Mouse (Mus musculus) cortical plate, adult 2 months (tissue): Measurements from ENCODE around the gene Idh1. TPM values are rescaled to one million over a fixed set of nuclear protein-coding genes. Genes with fewer than 3 reads are reported as not detected.
A peak's percentile ranks its signal among the peaks of the same experiment; 100 is the strongest.

ENCODE experiments used
- H3K27ac ChIP-seq: fragments of 200-500 bp; 2 replicates; pipeline ENCODE4 v1.5.1; 2012; ENCODE audit warnings: low read length, control low read depth, inconsistent platforms; ENCODE audit not compliant: insufficient read depth
- H3K4me1 ChIP-seq: fragments of 200-500 bp; 2 replicates; pipeline ENCODE4 v1.6.1; 2011; ENCODE audit warnings: low read length; ENCODE audit not compliant: control insufficient read depth, insufficient read depth
- H3K4me3 ChIP-seq: fragments of 200-500 bp; 2 replicates; pipeline ENCODE4 v1.5.1; 2011; ENCODE audit warnings: mild to moderate bottlenecking, low read length, control low read depth; ENCODE audit not compliant: insufficient read depth
- CTCF ChIP-seq: fragments of 200-500 bp; IDR thresholded peaks from 2 replicates; pipeline ENCODE4 v1.5.1; 2011; ENCODE audit warnings: mild to moderate bottlenecking, control low read depth, low read length; ENCODE audit not compliant: insufficient read depth; ENCODE audit errors: extremely low read depth
- POLR2A ChIP-seq: fragments of 200-500 bp; IDR thresholded peaks from 2 replicates; pipeline ENCODE4 v1.6.1; 2011; ENCODE audit warnings: mild to moderate bottlenecking, low read length, control low read depth; ENCODE audit not compliant: insufficient read depth; ENCODE audit errors: extremely low read depth
- polyA plus RNA-seq: library from polyadenylated mRNA; depleted of rRNA; stranded (reverse); fragments of >200 nt; gene quantifications from 2 replicates; pipeline ENCODE4 v1.2.3, GENCODE M21; 2012

Gene Idh1
- polyA plus RNA-seq, 1 experiment: 37.6 TPM

GRCm38 (mm10) chr1:65178126-65178901, 8.0 kb downstream of the Idh1 start:
- Histone ChIP-seq H3K4me1 (no peaks in the 10 kb centered on the region), H3K4me3 (peak overlapping the region; percentile 45), H3K27ac (peak overlapping the region; percentile 25; the same call in 1 of the 2 replicates)
- TF ChIP-seq POLR2A: peak; percentile 47; the same call in 1 of the 2 replicates
- TF ChIP-seq CTCF: peak; percentile 74

- Histone ChIP-seq H3K27ac (no peak overlapping the region), H3K4me1 (no peaks in the 10 kb centered on the region), H3K4me3 (no peak overlapping the region; the same call in 1 of the 2 replicates)
- TF ChIP-seq CTCF (no peak), POLR2A (no peak)
These were observed 8.8 kb downstream of the Idh1 start for GRCm38 (mm10) chr1:65177452-65177851.

- H3K4me1 ChIP-seq: no peaks in the 10 kb centered on the region
- no peak for TF ChIP-seq CTCF
- no peak for TF ChIP-seq POLR2A
- no peak overlapping the region for H3K4me3 ChIP-seq
- H3K27ac ChIP-seq: no peak overlapping the region
These were observed 9.4 kb downstream of the Idh1 start for GRCm38 (mm10) chr1:65176912-65177311.

GRCm38 (mm10) chr1:65176171-65176570, 10.1 kb downstream of the Idh1 start:
- H3K4me3 ChIP-seq: no peak overlapping the region

GRCm38 (mm10) chr1:65173716-65174115, 12.6 kb downstream of the Idh1 start:
- Histone ChIP-seq H3K4me1 (no peaks in the 10 kb centered on the region), H3K4me3 (no peak overlapping the region), H3K27ac (no peak overlapping the region)
- no peak for TF ChIP-seq CTCF
- no peak for TF ChIP-seq POLR2A

More at GRCm38 (mm10) chr1:65176171-65176570, 10.1 kb downstream of the Idh1 start:
- no peaks in the 10 kb centered on the region for H3K4me1 ChIP-seq
- no peak for TF ChIP-seq POLR2A
- TF ChIP-seq CTCF: no peak
- no peak overlapping the region for H3K27ac ChIP-seq

GRCm38 (mm10) chr1:65171579-65171978, 14.7 kb downstream of the Idh1 start:
- no peak for TF ChIP-seq CTCF
- no peak for TF ChIP-seq POLR2A
- Histone ChIP-seq H3K27ac (no peak overlapping the region), H3K4me3 (no peak overlapping the region), H3K4me1 (no peaks in the 10 kb centered on the region)

GRCm38 (mm10) chr1:65169947-65170346, 16.4 kb downstream of the Idh1 start:
- Histone ChIP-seq H3K4me3 (no peak overlapping the region), H3K27ac (no peak overlapping the region), H3K4me1 (no peaks in the 10 kb centered on the region)
- TF ChIP-seq CTCF: no peak
- no peak for TF ChIP-seq POLR2A

GRCm38 (mm10) chr1:65169536-65169935, 16.8 kb downstream of the Idh1 start:
- no peaks in the 10 kb centered on the region for H3K4me1 ChIP-seq
- TF ChIP-seq POLR2A: no peak
- TF ChIP-seq CTCF: no peak
- H3K4me3 ChIP-seq: no peak overlapping the region
- no peak overlapping the region for H3K27ac ChIP-seq

GRCm38 (mm10) chr1:65167496-65167895, 18.8 kb downstream of the Idh1 start:
- no peaks in the 10 kb centered on the region for H3K4me1 ChIP-seq
- TF ChIP-seq POLR2A: no peak
- no peak for TF ChIP-seq CTCF
- H3K4me3 ChIP-seq: no peak overlapping the region
- no peak overlapping the region for H3K27ac ChIP-seq

GRCm38 (mm10) chr1:65162210-65162609, 24.1 kb downstream of the Idh1 start:
- TF ChIP-seq POLR2A: no peak
- peak; percentile 32 for TF ChIP-seq CTCF
- Histone ChIP-seq H3K4me3 (no peak overlapping the region), H3K4me1 (no peaks in the 10 kb centered on the region), H3K27ac (no peak overlapping the region)

- TF ChIP-seq POLR2A (no peak), CTCF (no peak)
- Histone ChIP-seq H3K4me1 (no peaks in the 10 kb centered on the region), H3K27ac (no peak overlapping the region), H3K4me3 (no peak overlapping the region)
These were observed 30.2 kb downstream of the Idh1 start for GRCm38 (mm10) chr1:65156111-65156510.
